Mouse (Mus musculus): ENCODE data around the gene Vip. TPM values are rescaled to one million over a fixed set of nuclear protein-coding genes. Genes with fewer than 3 reads are reported as not detected.

Gene Vip
- total and polyA plus RNA-seq, 2 experiments from 2014 or later, result 0.84 TPM; not detected in 1

DNA sequence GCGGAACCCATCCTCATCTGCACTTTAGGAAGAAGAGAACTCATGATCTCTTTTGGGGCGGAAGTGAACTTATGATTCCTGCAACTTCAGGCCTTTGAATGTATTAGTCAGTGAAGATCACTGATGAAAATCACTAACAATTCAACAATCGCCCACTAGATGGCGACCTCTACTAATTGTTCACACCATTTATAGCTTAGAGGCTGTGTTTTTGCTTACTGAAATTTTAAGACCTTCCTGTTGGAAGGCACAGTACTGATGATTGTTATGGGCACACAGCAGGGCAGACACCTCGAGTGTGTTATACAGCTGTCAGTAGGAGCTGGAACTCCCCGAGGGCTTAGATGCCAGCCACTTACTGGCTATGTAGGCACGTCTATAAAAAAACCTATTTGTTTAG is 38.9 kb upstream of the Vip start:
- no peaks in the 10 kb centered on the region for H3K9me3 ChIP-seq (replicated peaks; ENCODE audit: control insufficient read depth, low read length)
- ATAC-seq (ENCODE audit: insufficient read depth, low read depth), result peak; percentile 44
- no peak overlapping the region for H3K4me2 ChIP-seq (ENCODE audit: low read depth, low read length)
- no peaks in the 10 kb centered on the region for H3K36me3 ChIP-seq (replicated peaks; ENCODE audit: control insufficient read depth, insufficient read depth, low read length)
- TF ChIP-seq CTCF (IDR thresholded peaks at IDR 0.05; ENCODE audit: low read depth) (peak; percentile 75), EP300 (IDR thresholded peaks at IDR 0.05; ENCODE audit: low read depth) (no peak)
- H3K27ac ChIP-seq (ENCODE audit: low read depth), result no peak overlapping the region
- H3K9ac ChIP-seq (replicated peaks; ENCODE audit: low read depth, low read length), result no peak overlapping the region
- H3K4me3 ChIP-seq (ENCODE audit: low read depth, low read length), result no peak overlapping the region
- peak; percentile 40 for DNase-seq (ENCODE audit: low spot score)
- no peaks in the 10 kb centered on the region for H3K4me1 ChIP-seq (ENCODE audit: control insufficient read depth, insufficient read depth)
- H3K27me3 ChIP-seq (ENCODE audit: control insufficient read depth, insufficient read depth, low read length), result no peaks in the 10 kb centered on the region
- WGBS, result 14% methylated on average over 7 of the region's 7 CpGs

DNA sequence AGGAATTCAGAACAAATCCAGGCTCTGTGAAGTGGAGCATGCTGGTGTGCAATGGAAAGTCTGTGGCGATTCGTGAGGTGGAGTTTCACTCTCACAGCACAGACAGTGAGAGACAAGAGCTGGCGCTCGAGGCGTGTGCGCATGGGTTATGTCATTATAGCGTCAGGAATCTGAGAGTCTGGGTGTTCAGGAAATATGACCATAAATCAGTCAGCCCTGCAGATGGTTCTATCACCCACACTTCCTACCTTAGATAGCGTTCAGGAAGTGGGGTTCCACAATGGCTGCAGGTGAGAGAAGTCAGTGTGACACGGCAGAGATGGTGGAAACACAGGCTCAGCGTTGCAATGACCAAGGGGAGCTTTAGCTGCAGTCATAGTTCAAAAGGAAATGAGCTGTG is 35.5 kb upstream of the Vip start:
- TF ChIP-seq CTCF (IDR thresholded peaks at IDR 0.05; ENCODE audit: low read depth) (no peak), EP300 (IDR thresholded peaks at IDR 0.05; ENCODE audit: low read depth) (no peak)
- Histone ChIP-seq H3K4me3 (ENCODE audit: low read depth, low read length) (no peak overlapping the region), H3K27me3 (ENCODE audit: control insufficient read depth, insufficient read depth, low read length) (no peaks in the 10 kb centered on the region), H3K9ac (replicated peaks; ENCODE audit: low read depth, low read length) (no peak overlapping the region), H3K9me3 (replicated peaks; ENCODE audit: control insufficient read depth, low read length) (no peaks in the 10 kb centered on the region), H3K4me2 (ENCODE audit: low read depth, low read length) (no peak overlapping the region), H3K36me3 (replicated peaks; ENCODE audit: control insufficient read depth, insufficient read depth, low read length) (no peaks in the 10 kb centered on the region), H3K27ac (ENCODE audit: low read depth) (no peak overlapping the region), H3K4me1 (ENCODE audit: control insufficient read depth, insufficient read depth) (no peaks in the 10 kb centered on the region)
- DNase-seq (ENCODE audit: low spot score) (no peak), ATAC-seq (ENCODE audit: insufficient read depth, low read depth) (no peak)
- 60% methylated on average over 10 of the region's 10 CpGs for WGBS

DNA sequence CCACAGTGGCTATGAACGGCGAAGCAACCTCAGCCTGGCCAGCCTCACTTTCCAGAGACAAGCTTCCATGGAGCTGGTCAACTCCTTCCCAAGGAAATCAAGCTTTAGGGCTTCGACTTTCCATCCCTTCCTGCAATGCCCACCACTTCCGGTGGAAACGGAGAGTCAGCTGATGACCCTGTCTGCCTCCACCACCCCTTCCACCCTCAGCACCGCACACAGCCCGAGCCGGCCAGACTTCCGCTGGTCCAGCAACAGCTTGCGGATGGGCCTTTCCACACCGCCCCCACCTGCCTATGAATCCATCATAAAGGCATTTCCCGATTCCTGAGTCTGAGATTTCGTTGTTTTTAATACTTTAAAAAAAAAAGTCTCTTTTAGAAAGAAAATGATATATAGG is 34.6 kb upstream of the Vip start:
- H3K4me3 ChIP-seq (ENCODE audit: low read depth, low read length), result no peak overlapping the region
- ATAC-seq (ENCODE audit: insufficient read depth, low read depth), result no peak
- H3K36me3 ChIP-seq (replicated peaks; ENCODE audit: control insufficient read depth, insufficient read depth, low read length), result no peaks in the 10 kb centered on the region
- H3K4me1 ChIP-seq (ENCODE audit: control insufficient read depth, insufficient read depth), result no peaks in the 10 kb centered on the region
- H3K9ac ChIP-seq (replicated peaks; ENCODE audit: low read depth, low read length), result no peak overlapping the region
- H3K9me3 ChIP-seq (replicated peaks; ENCODE audit: control insufficient read depth, low read length), result no peaks in the 10 kb centered on the region
- no peak overlapping the region for H3K4me2 ChIP-seq (ENCODE audit: low read depth, low read length)
- DNase-seq (ENCODE audit: low spot score), result no peak
- no peak for TF ChIP-seq EP300 (IDR thresholded peaks at IDR 0.05; ENCODE audit: low read depth)
- TF ChIP-seq CTCF (IDR thresholded peaks at IDR 0.05; ENCODE audit: low read depth), result no peak
- H3K27ac ChIP-seq (ENCODE audit: low read depth), result no peak overlapping the region
- 78% methylated on average over 13 of the region's 13 CpGs for WGBS
- no peaks in the 10 kb centered on the region for H3K27me3 ChIP-seq (ENCODE audit: control insufficient read depth, insufficient read depth, low read length)

DNA sequence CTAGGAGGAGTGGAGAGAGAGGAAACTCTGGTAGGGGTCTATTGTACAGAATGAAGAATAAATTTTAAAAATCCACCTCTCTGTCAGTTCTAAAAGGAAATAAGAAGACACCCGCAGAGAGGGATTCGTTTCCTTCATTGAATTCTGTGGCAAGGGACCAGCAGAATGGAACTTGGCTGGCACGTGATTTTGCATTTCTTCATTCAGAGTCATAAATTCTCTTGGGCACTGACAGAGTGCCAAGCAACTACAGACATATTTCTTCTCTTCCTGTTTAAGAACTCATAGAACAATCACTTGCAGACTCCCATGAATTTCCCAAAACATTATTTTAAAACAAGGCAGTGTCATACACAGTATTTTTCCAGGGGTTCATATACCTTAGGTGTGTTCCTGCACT is 30.1 kb upstream of the Vip start:
- H3K4me2 ChIP-seq (ENCODE audit: low read depth, low read length), result no peak overlapping the region
- WGBS, result 76% methylated on average over 3 of the region's 3 CpGs

DNA sequence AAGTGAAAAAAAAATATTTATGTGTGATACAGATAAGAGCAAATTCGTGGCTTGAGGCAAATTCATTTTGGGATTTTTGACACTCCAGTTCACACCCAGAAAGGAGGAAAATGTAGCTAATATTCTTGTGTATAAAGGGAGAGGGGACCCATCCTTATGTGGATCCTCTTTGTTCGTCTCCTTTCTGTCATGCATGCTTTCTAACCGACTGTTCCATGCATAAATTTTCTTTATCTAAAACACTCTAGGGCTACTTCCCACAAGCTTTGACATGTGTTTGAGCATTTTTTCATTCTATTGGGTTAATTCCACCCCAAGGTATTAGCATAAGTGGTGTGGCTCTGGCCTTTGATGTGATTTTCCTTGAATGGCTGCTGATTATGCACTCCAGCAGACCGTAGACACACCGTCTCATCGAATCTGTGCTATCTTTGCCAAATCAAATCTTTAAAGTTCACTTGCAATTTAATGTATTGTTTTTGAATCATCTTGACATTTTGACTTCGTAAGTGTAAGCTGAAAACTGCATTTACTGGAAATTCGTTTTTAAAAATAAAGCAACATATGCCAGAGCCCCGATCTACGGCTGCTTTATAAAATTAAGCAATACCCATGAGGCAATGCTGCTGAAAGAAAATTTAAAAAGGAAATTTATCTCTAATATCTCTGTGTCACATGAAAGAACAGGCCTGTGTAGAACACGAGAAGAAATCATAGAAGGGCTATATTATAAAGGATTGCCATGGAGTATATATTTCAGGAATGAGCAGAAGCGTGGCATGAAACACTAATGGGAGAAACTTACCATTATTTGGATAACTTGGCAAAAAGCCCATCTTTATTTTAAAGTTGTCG is 23.6 kb upstream of the Vip start:
- no peak overlapping the region for H3K4me2 ChIP-seq (ENCODE audit: low read depth, low read length)
- no peak overlapping the region for H3K9ac ChIP-seq (replicated peaks; ENCODE audit: low read depth, low read length)
- no peak overlapping the region for H3K4me3 ChIP-seq (ENCODE audit: low read depth, low read length)
- ATAC-seq (ENCODE audit: insufficient read depth, low read depth), result no peak
- H3K36me3 ChIP-seq (replicated peaks; ENCODE audit: control insufficient read depth, insufficient read depth, low read length), result no peaks in the 10 kb centered on the region
- no peak overlapping the region for H3K27ac ChIP-seq (ENCODE audit: low read depth)
- no peaks in the 10 kb centered on the region for H3K27me3 ChIP-seq (ENCODE audit: control insufficient read depth, insufficient read depth, low read length)
- DNase-seq (ENCODE audit: low spot score), result no peak
- TF ChIP-seq EP300 (IDR thresholded peaks at IDR 0.05; ENCODE audit: low read depth) (no peak), CTCF (IDR thresholded peaks at IDR 0.05; ENCODE audit: low read depth) (no peak)
- 74% methylated on average over 13 of the region's 13 CpGs for WGBS
- H3K4me1 ChIP-seq (ENCODE audit: control insufficient read depth, insufficient read depth), result no peaks in the 10 kb centered on the region
- H3K9me3 ChIP-seq (replicated peaks; ENCODE audit: control insufficient read depth, low read length), result no peaks in the 10 kb centered on the region

More for the DNA sequence above, 30.1 kb upstream of the Vip start:
- H3K9ac ChIP-seq (replicated peaks; ENCODE audit: low read depth, low read length), result no peak overlapping the region
- H3K9me3 ChIP-seq (replicated peaks; ENCODE audit: control insufficient read depth, low read length), result no peaks in the 10 kb centered on the region
- no peaks in the 10 kb centered on the region for H3K27me3 ChIP-seq (ENCODE audit: control insufficient read depth, insufficient read depth, low read length)
- H3K4me1 ChIP-seq (ENCODE audit: control insufficient read depth, insufficient read depth), result no peaks in the 10 kb centered on the region
- no peak for DNase-seq (ENCODE audit: low spot score)
- TF ChIP-seq CTCF (IDR thresholded peaks at IDR 0.05; ENCODE audit: low read depth) (no peak), EP300 (IDR thresholded peaks at IDR 0.05; ENCODE audit: low read depth) (no peak)
- H3K4me3 ChIP-seq (ENCODE audit: low read depth, low read length), result no peak overlapping the region
- no peak overlapping the region for H3K27ac ChIP-seq (ENCODE audit: low read depth)
- ATAC-seq (ENCODE audit: insufficient read depth, low read depth), result no peak
- H3K36me3 ChIP-seq (replicated peaks; ENCODE audit: control insufficient read depth, insufficient read depth, low read length), result no peaks in the 10 kb centered on the region

DNA sequence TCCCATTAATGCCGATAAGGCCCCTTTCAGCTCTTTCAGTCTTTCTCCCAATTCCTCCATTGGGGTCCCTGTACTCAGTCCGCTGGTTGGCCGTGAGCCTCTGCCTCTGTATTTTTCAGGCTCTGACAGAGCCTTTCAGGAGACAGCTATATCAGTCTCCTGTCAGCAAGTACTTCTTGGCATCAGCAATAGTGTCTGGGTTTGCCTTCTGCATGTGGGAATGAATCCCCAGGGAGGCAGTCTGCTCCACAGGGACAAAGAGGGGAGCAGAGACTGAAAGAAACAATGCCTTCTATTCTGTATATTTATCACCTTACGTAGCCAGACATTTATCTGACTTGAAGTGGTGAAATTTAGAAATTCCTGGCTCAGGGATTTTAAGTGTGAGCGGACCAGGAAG is 12.8 kb upstream of the Vip start:
- no peaks in the 10 kb centered on the region for H3K27me3 ChIP-seq (ENCODE audit: control insufficient read depth, insufficient read depth, low read length)
- no peaks in the 10 kb centered on the region for H3K4me1 ChIP-seq (ENCODE audit: control insufficient read depth, insufficient read depth)
- no peak overlapping the region for H3K27ac ChIP-seq (ENCODE audit: low read depth)
- no peak overlapping the region for H3K4me2 ChIP-seq (ENCODE audit: low read depth, low read length)
- no peak for TF ChIP-seq CTCF (IDR thresholded peaks at IDR 0.05; ENCODE audit: low read depth)
- no peak for TF ChIP-seq EP300 (IDR thresholded peaks at IDR 0.05; ENCODE audit: low read depth)
- no peaks in the 10 kb centered on the region for H3K9me3 ChIP-seq (replicated peaks; ENCODE audit: control insufficient read depth, low read length)
- H3K36me3 ChIP-seq (replicated peaks; ENCODE audit: control insufficient read depth, insufficient read depth, low read length), result no peaks in the 10 kb centered on the region
- WGBS, result 22% methylated on average over 5 of the region's 5 CpGs
- DNase-seq (ENCODE audit: low spot score) (no peak), ATAC-seq (ENCODE audit: insufficient read depth, low read depth) (no peak; the same call in 1 of the 2 replicates)
- H3K4me3 ChIP-seq (ENCODE audit: low read depth, low read length), result no peak overlapping the region
- H3K9ac ChIP-seq (replicated peaks; ENCODE audit: low read depth, low read length), result no peak overlapping the region

Measured in heart, postnatal 0 days (tissue).